Mouse (Mus musculus): ENCODE measurements around the gene Obscn. TPM values are rescaled to one million over a fixed set of nuclear protein-coding genes. Genes with fewer than 3 reads are reported as not detected.
"Not testable (repeated sequence)": the region's sequence is repeated elsewhere in the genome, so short reads cannot be mapped to it uniquely, and the experiment has no call there.

Gene Obscn
- total RNA-seq, 2 experiments from 2014 or later, result 626 to 647 TPM

DNA sequence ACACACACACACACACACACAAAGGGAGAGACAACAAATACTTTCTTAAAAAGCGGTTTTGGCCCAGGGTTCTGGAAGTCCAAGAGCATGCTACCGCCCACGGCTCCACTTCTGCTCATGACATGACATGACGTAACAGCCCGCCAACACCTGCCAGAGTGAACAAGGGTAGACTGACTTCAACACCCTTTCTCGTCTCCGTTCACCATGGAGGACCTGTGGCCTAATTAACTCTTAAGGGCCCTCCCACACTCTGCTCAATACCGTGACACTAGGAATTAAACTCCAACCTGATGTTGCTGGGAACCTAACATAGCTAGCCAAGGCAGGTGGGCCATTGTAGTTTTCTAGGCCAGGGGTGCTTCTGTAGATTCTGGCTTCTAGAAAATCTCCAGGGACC is 167.2 kb downstream of the Obscn start:
- intact Hi-C loops (cut with DNase I), result no loop called here
- DNase-seq (ENCODE audit: low spot score), result no peak

DNA sequence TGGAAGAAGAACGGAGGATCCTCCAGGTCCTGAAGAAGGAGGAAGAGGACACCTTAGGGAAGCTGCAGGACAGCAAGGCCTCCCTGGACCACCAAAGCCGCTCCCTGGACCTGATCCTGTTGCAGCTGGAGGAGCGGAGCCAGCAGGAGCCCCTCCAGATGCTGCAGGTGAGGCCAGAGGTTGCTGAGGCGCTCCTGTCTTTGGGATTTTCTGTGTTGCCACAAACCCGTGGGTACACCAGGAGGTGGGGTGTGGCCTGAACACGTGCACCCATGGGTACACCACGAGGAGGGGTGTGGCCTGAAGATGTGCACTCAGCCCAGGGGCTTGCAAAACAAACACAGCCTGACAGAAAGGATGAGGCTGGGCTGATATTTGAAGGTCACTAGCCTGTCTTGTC is 167.7 kb downstream of the Obscn start:
- intact Hi-C loops (cut with DNase I), result no loop called here

DNA sequence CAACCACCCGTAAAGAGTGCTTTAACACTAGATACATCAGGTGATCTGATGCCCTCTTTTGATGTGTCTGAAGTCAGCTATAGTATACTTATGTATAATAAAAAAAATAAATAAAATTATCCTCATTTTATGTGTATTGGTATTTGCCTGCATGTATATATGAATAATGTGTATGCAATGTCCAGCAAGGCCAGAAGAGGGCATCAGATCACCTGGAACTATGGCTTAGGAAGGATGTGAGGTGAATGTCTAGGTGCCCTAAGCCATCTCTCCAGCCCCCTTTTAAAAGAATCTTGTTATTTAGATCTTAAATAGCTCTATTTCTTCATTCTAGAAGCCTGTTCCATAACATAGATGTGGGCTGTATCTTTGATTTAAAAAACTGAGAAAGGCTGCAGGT is 168.9 kb downstream of the Obscn start:
- no peak for DNase-seq (ENCODE audit: low spot score)
- intact Hi-C loops (cut with DNase I), result no loop called here

More for the DNA sequence above, 167.7 kb downstream of the Obscn start:
- DNase-seq (ENCODE audit: low spot score), result no peak

DNA sequence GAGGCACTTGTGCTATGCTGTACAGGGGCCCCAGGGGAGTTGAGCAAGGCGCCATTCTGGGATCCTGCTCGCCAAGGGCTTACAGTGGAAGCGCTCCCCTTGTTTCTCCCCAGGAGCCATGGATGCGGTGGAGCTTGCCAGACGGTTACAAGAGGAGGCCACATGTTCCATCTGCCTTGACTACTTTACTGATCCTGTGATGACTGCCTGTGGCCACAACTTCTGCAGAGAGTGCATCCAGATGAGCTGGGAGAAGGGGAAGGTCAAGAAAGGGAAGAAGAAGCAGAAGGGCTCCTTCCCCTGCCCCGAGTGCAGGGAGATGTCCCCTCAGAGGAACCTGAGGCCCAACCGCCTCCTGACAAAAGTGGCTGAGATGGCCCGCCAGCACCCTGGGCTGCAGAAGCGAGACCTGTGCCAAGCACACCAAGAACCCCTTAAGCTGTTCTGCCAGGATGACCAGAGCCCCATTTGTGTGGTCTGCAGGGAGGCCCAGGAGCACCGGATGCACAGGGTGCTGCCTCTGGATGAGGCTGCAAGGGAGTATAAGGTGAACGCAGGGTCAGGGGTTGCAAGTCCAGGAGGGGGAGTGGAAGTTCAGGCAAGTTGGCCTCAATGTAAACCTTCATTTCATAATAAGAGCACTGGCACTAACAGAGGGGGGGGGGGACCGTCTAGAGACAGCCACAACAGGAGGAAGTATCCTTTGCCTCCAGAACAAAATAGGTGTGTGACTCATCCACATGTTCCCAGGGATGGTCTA is 171.0 kb downstream of the Obscn start:
- DNase-seq (ENCODE audit: low spot score), result no peak
- intact Hi-C loops (cut with DNase I), result no loop called here

DNA sequence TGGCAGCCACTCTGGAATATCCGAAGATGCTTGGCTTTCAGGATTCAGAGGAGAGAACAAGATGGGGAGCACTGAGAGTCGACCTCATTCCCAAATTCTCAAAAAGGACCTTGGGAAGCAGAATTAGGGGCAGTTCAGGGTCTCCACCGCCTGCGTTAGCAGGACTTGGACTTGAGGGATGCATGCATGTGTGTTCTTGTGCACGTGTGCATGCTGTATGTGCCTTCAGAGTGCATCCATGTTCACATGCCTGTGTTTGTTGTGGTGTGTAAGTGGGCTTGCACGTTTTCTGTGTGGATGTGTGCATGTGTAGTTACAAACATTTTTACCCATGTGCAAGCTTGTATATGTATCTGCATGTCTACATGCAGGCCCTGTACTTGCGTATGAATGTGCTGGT is 172.0 kb downstream of the Obscn start:
- intact Hi-C loops (cut with DNase I), result no loop called here
- no peak for DNase-seq (ENCODE audit: low spot score)

DNA sequence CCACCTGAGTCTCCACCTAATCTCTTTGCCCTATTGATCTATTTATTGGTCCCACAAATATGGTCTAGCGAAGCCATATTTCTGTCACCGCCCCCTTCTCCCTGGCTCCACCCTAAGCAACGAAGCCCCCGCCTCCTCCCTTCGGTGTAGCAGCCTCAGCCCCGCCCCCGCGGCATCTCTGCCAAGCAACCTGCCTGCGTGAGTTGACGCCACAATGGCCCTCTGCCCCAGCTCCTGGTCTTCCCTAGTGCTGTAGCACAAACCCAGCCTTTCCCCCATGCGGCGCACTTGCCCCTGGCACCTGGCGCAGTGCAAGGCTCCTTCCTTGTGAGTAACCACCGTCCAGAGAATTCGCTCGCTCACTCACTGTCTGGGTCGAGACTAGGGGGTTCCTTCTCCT is 172.7 kb downstream of the Obscn start:
- DNase-seq (ENCODE audit: low spot score), result no peak
- intact Hi-C loops (cut with DNase I), result no loop called here

DNA sequence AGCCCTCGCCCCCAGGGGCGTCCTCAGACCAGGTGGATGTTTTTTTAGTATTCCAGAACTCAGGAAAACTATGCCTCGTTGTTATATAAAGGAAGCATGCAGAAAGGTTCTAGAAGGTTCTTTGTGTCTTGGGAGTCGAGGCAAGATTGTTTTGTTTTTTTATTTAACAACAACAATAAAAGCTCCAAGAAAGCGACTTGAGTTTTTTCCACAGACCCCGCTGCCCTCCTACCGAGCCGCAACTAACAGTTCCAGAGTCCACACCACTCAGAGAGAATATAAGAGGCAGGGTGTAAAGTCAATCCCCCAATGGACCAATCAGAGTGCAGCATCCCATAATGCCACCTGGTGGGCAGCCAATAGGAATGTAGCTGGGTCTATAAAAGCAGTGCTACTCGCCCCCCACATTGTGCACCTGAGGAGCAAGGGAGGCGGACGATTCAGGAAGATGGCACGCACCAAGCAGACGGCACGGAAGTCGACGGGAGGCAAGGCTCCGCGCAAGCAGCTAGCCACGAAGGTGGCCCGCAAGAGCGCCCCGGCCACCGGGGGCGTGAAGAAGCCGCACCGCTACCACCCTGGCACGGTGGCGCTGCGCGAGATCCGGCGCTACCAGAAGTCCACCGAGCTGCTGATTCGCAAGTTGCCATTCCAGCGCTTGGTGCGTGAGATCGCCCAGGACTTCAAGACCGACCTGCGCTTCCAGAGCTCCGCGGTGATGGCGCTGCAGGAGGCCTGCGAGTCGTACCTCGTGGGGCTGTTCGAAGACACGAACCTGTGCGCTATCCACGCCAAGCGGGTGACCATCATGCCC is 174.6 kb downstream of the Obscn start:
- intact Hi-C loops (cut with DNase I), result no loop called here
- no peak for DNase-seq (ENCODE audit: low spot score)

DNA sequence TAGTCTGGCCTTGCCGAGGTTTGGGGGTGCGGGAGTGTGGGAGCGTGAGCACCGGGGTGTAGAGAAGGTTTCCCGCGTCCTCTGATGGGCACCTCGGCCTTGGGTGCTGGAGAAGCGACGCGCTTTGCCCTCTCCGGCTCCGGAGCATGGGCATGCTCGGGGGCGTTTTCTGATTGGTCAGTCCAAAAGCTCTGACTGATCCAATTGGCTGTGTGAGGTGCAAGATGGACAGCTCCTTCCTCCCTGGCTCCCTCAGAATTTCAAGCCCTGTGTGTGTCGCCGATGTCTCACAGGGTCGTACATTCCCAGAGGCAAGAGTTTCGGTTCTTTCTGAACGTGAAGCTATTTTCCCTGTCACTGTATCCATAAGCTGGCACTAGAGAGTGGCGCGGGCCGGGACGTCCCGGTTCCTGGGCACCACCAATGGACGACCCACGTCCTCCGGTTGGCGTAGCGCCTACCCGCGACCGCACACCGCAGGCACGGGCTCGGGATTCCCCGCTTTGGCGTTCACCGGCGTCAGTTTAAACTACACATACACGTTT is 176.2 kb downstream of the Obscn start:
- peak; percentile 66 for DNase-seq (ENCODE audit: low spot score)
- intact Hi-C loops (cut with DNase I), result no loop called here

DNA sequence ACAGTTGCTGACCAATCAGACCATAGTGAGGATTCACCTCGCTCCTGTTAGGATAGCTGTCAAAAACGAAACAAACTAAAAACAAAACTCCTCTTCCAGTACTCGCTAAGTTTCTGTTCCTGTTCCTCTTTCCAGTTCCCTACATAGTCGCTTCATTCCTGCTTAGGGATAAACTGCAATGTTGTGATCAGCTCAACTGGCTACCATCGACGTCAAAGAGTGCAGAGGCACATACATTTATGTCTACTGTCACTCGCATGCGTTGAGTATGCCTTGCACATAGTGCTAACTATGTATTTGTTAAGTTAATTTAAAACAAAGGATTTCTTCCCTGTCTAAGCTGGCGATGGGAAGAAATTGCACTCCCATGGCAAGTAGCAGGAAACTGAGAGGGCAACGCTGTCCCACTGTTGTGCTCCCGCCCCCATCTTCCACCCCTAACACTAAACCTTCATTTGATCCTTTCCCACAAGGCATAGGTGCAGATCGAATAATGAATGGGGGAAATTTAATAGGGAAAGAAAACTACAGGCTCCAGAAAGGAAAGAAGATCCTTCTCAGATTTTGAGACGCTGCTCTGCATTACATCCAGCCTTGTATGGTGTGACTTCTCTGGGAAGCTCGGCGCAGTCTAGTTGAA is 176.9 kb downstream of the Obscn start:
- intact Hi-C loops (cut with DNase I), result no loop called here
- DNase-seq (ENCODE audit: low spot score), result no peak

DNA sequence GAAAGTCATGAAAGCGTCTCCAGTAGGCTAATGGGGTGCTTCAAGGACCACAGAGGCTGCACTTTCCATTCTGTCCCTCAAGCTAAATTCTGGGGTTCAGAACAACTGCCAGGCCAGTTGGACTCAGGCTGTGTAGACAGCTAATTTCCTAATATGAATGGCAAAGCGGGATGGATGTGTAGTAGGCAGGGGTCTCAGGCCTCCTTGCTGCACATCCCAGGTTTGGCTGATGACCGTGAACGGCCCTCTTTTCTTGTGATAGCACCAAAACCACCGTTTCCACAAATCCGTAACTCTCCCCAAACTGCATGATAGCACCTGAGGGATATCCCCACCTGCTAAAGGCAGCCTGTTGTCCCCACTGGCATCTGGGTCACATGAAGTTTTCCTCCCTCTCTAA is 177.7 kb downstream of the Obscn start:
- DNase-seq (ENCODE audit: low spot score), result no peak
- intact Hi-C loops (cut with DNase I), result no loop called here

DNA sequence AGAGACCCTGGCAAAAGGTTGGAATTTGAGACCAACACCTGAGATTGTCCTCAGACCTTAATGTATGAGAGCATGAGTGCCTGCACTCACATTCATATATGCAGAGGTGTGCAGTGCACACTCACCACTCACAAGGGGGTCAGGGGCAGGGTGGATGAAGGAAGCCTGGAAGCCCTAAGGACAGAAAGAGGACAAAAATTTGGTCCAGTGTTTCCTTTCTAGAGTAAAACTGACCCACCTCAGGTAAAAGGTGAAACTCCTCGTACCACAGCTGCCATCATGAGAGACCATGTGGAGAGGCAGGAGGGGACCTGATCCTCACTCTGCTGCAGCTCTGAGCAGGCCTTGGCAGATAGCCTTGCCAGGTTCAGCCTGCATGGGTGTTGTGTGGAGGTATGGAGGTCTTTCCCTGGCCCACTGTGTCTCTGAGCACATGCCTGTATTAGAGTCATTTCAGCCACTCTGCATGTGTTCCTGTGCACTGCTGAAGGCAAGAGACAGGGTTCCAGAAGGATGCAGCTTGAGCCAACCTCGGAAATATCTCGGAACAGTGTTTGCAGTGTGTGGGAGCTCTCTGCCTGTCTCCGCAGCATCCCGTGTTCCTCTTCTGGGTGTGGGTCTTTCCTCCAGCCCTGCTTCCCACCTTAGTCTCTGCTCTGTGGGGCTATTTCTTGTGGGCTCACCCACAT is 178.8 kb downstream of the Obscn start:
- no peak for DNase-seq (ENCODE audit: low spot score)
- intact Hi-C loops (cut with DNase I), result loop anchor here (2.0 kb wide), 1 partner anchor 19 kb away; the partner anchor contains the start of gene Rnf187

DNA sequence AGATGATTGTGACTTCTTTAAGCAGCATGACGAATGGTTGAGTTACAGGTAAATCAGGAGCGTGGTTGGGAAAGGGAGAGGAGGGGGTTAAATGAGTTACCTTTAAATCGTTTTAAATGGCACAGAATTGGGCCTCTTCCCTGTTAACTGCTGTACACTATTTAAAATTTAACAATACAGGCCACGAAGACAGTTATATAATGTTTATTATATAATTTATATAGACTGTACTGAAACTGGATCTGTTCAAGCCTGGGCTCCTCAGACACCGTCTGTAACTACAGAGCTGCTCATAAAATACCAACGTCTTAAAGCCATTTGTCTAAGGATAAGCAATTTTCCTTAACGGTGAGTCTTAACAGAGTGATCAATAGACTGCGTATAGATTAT is 180.3 kb downstream of the Obscn start:
- DNase-seq (ENCODE audit: low spot score), result no peak
- intact Hi-C loops (cut with DNase I), result loop anchor here (2.0 kb wide), 1 partner anchor 17 kb away; the partner anchor contains the start of gene Rnf187

DNA sequence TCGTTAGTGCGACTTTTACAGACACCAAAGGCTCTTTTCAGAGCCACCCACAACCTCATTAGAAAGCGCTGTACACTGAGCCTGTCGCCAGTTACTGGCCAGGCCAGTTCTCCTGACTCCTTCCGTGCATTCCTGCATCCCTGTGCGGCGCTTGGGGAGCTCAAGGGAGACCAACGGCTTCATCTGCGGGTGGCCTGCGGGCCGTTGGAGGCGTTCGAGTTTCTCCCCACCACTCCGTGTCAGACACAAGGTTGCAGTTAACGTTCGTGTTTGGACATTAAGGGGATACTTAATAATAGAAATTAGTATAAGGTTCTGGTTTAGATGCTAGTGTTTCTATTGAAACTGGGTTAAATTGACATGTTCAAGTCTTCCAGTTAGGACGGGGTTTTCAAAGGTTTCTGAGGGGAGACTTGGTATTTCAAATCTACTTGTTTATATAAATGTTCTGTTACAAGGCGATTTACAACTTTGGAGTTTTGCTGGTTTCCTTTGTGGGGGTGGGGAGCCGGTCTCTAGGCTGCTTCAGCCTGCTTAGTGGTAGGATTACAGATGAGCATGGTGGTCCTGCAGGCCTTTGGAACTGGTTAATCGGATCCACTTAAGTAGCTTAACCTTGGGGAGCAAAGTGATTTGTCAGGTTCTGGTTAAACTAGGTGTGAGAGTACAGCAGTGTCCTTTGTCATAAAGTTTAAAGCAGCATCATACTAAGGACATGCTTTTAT is 180.9 kb downstream of the Obscn start:
- DNase-seq (ENCODE audit: low spot score), result no peak
- intact Hi-C loops (cut with DNase I), result no loop called here

DNA sequence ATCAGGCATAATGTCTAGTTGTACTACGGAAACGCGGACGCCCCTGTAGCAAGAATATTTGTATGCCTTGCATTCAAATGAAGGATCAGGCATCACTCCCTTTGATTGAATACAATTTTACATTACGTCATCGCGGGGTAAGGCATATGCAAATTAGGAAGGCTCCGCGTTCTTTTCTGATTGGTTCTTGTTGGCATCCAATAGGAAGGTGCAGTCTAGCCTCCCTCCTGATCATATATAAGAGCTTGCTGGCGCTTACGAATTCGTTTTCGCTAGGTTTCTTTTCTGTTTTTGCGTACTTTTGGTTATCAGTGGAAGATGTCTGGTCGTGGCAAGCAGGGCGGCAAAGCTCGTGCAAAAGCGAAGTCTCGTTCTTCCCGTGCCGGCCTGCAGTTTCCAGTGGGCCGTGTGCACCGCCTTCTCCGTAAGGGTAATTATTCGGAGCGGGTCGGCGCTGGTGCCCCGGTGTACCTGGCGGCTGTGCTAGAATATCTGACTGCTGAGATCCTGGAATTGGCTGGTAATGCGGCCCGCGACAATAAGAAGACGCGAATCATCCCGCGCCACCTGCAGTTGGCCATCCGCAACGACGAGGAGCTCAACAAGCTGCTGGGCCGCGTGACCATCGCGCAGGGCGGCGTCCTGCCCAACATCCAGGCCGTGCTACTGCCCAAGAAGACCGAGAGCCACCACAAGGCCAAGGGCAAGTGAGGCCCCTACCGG is 181.6 kb downstream of the Obscn start, which contains the start of the genes Hist3h2a and Trim17:
Gene Hist3h2a, plus strand, starts transcription at position 266 of the 723 bp plus-strand sequence.
Gene Trim17, plus strand, starts transcription at position 266 of the 723 bp plus-strand sequence.
- intact Hi-C loops (cut with DNase I), result no loop called here
- DNase-seq (ENCODE audit: low spot score), result peak; percentile 80

DNA sequence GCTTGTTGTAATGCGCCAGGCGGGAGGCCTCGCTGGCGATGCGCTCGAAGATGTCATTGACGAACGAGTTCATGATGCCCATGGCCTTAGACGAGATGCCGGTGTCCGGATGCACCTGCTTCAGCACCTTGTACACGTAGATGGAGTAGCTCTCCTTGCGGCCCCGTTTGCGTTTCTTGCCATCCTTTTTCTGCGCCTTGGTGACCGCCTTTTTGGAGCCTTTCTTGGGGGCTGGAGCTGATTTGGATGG is 182.1 kb downstream of the Obscn start:
- DNase-seq (ENCODE audit: low spot score); intact Hi-C loops (cut with DNase I): not testable (repeated sequence)

DNA sequence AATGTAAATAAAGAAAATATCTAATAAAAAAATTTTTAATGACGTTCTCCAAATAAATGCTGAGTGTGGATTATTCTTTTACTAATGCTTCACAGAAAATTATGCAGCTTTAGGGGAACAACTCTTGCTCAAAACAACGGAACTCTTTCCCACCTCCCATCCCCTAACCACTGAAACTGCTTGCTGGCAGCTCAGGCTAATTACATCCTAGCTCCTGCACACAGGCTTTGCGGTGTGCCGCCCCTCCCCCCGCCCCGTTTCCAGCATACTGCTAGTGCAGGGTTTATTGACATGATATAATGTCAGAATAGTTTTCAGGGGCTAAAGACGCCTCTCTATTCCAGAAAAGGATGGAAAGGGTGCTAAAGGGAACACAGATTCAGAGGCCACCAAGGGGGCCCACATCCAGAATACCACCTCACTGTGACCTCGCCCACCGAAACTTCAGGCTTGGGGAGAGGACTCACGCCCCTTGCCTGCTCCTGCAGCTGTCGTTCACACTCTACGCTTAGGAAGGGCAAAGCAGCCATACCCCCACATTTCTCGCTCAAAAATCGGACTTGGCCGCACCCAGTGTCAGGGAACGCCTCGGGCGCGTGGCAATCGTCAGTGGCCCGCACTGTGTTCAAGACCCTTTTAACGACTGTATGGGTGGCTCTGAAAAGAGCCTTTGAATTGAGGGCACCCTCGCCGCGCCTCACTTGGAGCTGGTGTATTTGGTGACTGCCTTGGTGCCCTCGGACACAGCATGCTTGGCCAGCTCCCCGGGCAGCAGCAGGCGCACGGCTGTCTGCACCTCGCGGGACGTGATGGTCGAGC is 182.6 kb downstream of the Obscn start:
- no peak for DNase-seq (ENCODE audit: low spot score)
- intact Hi-C loops (cut with DNase I), result no loop called here

DNA sequence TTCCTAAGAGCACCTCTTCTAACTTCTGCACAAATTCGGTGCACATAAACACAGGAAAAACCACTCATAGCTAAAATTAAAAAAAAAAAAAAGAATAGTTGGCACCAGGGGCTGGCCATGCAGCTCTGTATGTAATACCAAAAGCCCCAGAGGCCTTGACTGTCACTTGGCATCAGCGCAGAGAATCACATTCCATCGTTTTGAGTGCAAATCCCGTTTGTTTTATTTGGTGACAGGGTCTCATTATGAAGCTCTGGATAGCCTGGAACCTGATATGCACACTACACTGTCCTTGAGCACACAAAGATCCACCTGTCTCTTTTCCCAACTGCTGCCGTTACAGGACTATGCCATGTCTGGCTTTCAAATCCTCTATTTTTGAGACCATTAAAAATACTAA is 185.0 kb downstream of the Obscn start:
- intact Hi-C loops (cut with DNase I), result no loop called here
- no peak for DNase-seq (ENCODE audit: low spot score)
